Mouse (Mus musculus): ENCODE data around the gene Rassf2.

Rassf2 gene

GRCm38 (mm10) chr2:132029646-132030417 is at the start of gene Rassf2:
Rassf2 (minus strand) TSS chr2:132030258.
- DNase-seq: peak; percentile 83

GRCm38 (mm10) chr2:132079139-132079538 is 49.1 kb upstream of the Rassf2 start:
- no peak for DNase-seq

GRCm38 (mm10) chr2:132073052-132073451 is 43.0 kb upstream of the Rassf2 start:
- no peak for DNase-seq

- no peak for DNase-seq
Measured at GRCm38 (mm10) chr2:132069985-132070735, 40.1 kb upstream of the Rassf2 start.

GRCm38 (mm10) chr2:132064185-132064831 is 34.2 kb upstream of the Rassf2 start:
- no peak for DNase-seq

GRCm38 (mm10) chr2:132063776-132064175 is 33.7 kb upstream of the Rassf2 start:
- no peak for DNase-seq

- DNase-seq: peak; percentile 20
Measured at GRCm38 (mm10) chr2:132061884-132062283, 31.8 kb upstream of the Rassf2 start.

GRCm38 (mm10) chr2:132059919-132060318 is 29.9 kb upstream of the Rassf2 start:
- DNase-seq: no peak

- DNase-seq: no peak
Measured at GRCm38 (mm10) chr2:132055349-132055753, 25.3 kb upstream of the Rassf2 start.

GRCm38 (mm10) chr2:132053824-132054223 is 23.8 kb upstream of the Rassf2 start:
- DNase-seq: no peak

GRCm38 (mm10) chr2:132051798-132052197 is 21.7 kb upstream of the Rassf2 start:
- no peak for DNase-seq

- no peak for DNase-seq
Measured at GRCm38 (mm10) chr2:132049921-132050320, 19.9 kb upstream of the Rassf2 start.

GRCm38 (mm10) chr2:132049491-132049890 is 19.4 kb upstream of the Rassf2 start:
- no peak for DNase-seq

GRCm38 (mm10) chr2:132048143-132048772 is 18.2 kb upstream of the Rassf2 start:
- no peak for DNase-seq

GRCm38 (mm10) chr2:132047364-132047763 is 17.3 kb upstream of the Rassf2 start:
- no peak for DNase-seq

GRCm38 (mm10) chr2:132046659-132047058 is 16.6 kb upstream of the Rassf2 start:
- DNase-seq: no peak

- DNase-seq: no peak
Measured at GRCm38 (mm10) chr2:132044320-132045274, 14.5 kb upstream of the Rassf2 start.

GRCm38 (mm10) chr2:132043101-132043621 is 13.1 kb upstream of the Rassf2 start:
- DNase-seq: peak; percentile 77

GRCm38 (mm10) chr2:132039894-132040293 is 9.8 kb upstream of the Rassf2 start:
- DNase-seq: no peak

GRCm38 (mm10) chr2:132036326-132036725 is 6.3 kb upstream of the Rassf2 start:
- DNase-seq: no peak

- DNase-seq: no peak
Measured at GRCm38 (mm10) chr2:132035470-132035835, 5.4 kb upstream of the Rassf2 start.
